Mouse (Mus musculus) liver, postnatal 0 days (tissue): ENCODE results near the gene Snx20.

Source experiments
- CTCF ChIP-seq: sonication (generic); IDR thresholded peaks from 2 replicates; pipeline ENCODE4 v1.5.1; 2016; ENCODE audit warnings: antibody characterized with exemption, low read depth
- EP300 ChIP-seq: IDR thresholded peaks from 2 replicates; pipeline ENCODE4 v1.6.1; 2016; ENCODE audit warnings: antibody characterized with exemption, low read depth, mild to moderate bottlenecking

GRCm38 (mm10) chr8:88579246-88579645, 56.7 kb downstream of the Snx20 start:
- TF ChIP-seq CTCF, result no peak
- no peak for TF ChIP-seq EP300
